Mouse (Mus musculus) liver, adult 2 months (tissue): ENCODE measurements around the gene A530016L24Rik. TPM values are rescaled to one million over a fixed set of nuclear protein-coding genes. Genes with fewer than 3 reads are reported as not detected.

Experiments used
- DNase-seq: peaks from one replicate; pipeline ENCODE4 v3.0.0-alpha.2; 2011; ENCODE audit warnings: low read depth, low spot score; ENCODE audit errors: extremely low read depth
- H3K27ac ChIP-seq: fragments of 200-500 bp; replicated peaks from 2 replicates; pipeline ENCODE4 v1.5.1; 2012; ENCODE audit warnings: low read depth, mild to moderate bottlenecking, control low read depth, inconsistent platforms, low read length; ENCODE audit not compliant: insufficient read depth
- H3K27me3 ChIP-seq: fragments of 200-500 bp; 2 replicates; pipeline ENCODE4 v1.6.1; 2012; ENCODE audit warnings: mild to moderate bottlenecking, moderate library complexity, low read length, inconsistent platforms; ENCODE audit not compliant: control insufficient read depth, insufficient read depth
- H3K36me3 ChIP-seq: fragments of 200-500 bp; 2 replicates; pipeline ENCODE4 v1.6.1; 2012; ENCODE audit warnings: low read length, inconsistent platforms; ENCODE audit not compliant: control insufficient read depth, insufficient read depth
- H3K4me1 ChIP-seq: fragments of 200-500 bp; 2 replicates; pipeline ENCODE4 v1.6.1; 2011; ENCODE audit warnings: low read length; ENCODE audit not compliant: control insufficient read depth, insufficient read depth
- H3K4me3 ChIP-seq: fragments of 200-500 bp; 2 replicates; pipeline ENCODE4 v1.5.1; 2011; ENCODE audit warnings: low read depth, mild to moderate bottlenecking, control low read depth, low read length, moderate library complexity; ENCODE audit not compliant: insufficient read depth
- H3K79me2 ChIP-seq: fragments of 200-500 bp; 2 replicates; pipeline ENCODE4 v1.6.1; 2012; ENCODE audit warnings: inconsistent platforms, mild to moderate bottlenecking, low read length, moderate library complexity; ENCODE audit not compliant: control insufficient read depth, insufficient read depth
- H3K9ac ChIP-seq: fragments of 200-500 bp; 2 replicates; pipeline ENCODE4 v1.6.1; 2012; ENCODE audit warnings: low read depth, mild to moderate bottlenecking, control low read depth, inconsistent platforms, low read length
- CTCF ChIP-seq: fragments of 200-500 bp; IDR thresholded peaks from 2 replicates; pipeline ENCODE4 v1.5.1; 2011; ENCODE audit warnings: low read depth, low read length, control low read depth
- POLR2A ChIP-seq: fragments of 200-500 bp; IDR thresholded peaks from 2 replicates; pipeline ENCODE4 v1.6.1; 2011; ENCODE audit warnings: low read length, control low read depth; ENCODE audit not compliant: insufficient read depth; ENCODE audit errors: extremely low read depth
- WGBS: fragments of 180-500 bp; shearing (Covaris S2); methylation state at CpG from one replicate; pipeline ENCODE4 v1.1.7; 2018; 5-methylcytosine and 5-hydroxymethylcytosine counted together
- polyA plus RNA-seq: library from polyadenylated mRNA; depleted of rRNA; stranded (reverse); fragments of >200 nt; gene quantifications from 2 replicates; pipeline ENCODE4 v1.2.3, GENCODE M21; 2012
- total RNA-seq: library from RNA; depleted of rRNA; stranded (reverse); fragments of >200 nt; gene quantifications from 2 replicates; pipeline ENCODE4 v1.2.3, GENCODE M21; 2014

Gene A530016L24Rik
- total and polyA plus RNA-seq, 2 experiments: 0.07 to 0.09 TPM

GRCm38 (mm10) chr12:112451826-112452225 lies 37.4 kb upstream of the A530016L24Rik start:
- 91% methylated on average over 9 of the region's 9 CpGs for WGBS
- no peaks in the 10 kb centered on the region for H3K36me3 ChIP-seq
- no peaks in the 10 kb centered on the region for H3K4me1 ChIP-seq
- DNase-seq: no peak
- TF ChIP-seq POLR2A: no peak
- TF ChIP-seq CTCF: no peak
- no peak overlapping the region for H3K9ac ChIP-seq
- no peaks in the 10 kb centered on the region for H3K79me2 ChIP-seq
- no peaks in the 10 kb centered on the region for H3K27me3 ChIP-seq
- no peak overlapping the region for H3K4me3 ChIP-seq
- H3K27ac ChIP-seq: no peak overlapping the region

GRCm38 (mm10) chr12:112456144-112456713 lies 33.0 kb upstream of the A530016L24Rik start:
- Histone ChIP-seq H3K9ac (no peak overlapping the region), H3K4me3 (no peak overlapping the region), H3K36me3 (no peaks in the 10 kb centered on the region), H3K4me1 (no peaks in the 10 kb centered on the region), H3K79me2 (no peaks in the 10 kb centered on the region), H3K27me3 (no peaks in the 10 kb centered on the region), H3K27ac (no peak overlapping the region)
- 73% methylated on average over 6 of the region's 6 CpGs for WGBS
- DNase-seq: no peak
- TF ChIP-seq CTCF: no peak
- no peak for TF ChIP-seq POLR2A

GRCm38 (mm10) chr12:112457839-112458238 lies 31.4 kb upstream of the A530016L24Rik start:
- no peak for TF ChIP-seq POLR2A
- TF ChIP-seq CTCF: no peak
- no peak overlapping the region for H3K27ac ChIP-seq
- H3K9ac ChIP-seq: no peak overlapping the region
- no peaks in the 10 kb centered on the region for H3K36me3 ChIP-seq
- H3K4me1 ChIP-seq: no peaks in the 10 kb centered on the region
- H3K4me3 ChIP-seq: no peak overlapping the region
- WGBS: 70% methylated on average over 4 of the region's 4 CpGs
- no peak for DNase-seq
- H3K79me2 ChIP-seq: no peaks in the 10 kb centered on the region
- no peaks in the 10 kb centered on the region for H3K27me3 ChIP-seq

GRCm38 (mm10) chr12:112462423-112462822 lies 26.8 kb upstream of the A530016L24Rik start:
- Histone ChIP-seq H3K36me3 (no peaks in the 10 kb centered on the region), H3K27me3 (no peaks in the 10 kb centered on the region), H3K27ac (no peak overlapping the region), H3K79me2 (no peaks in the 10 kb centered on the region), H3K4me1 (no peaks in the 10 kb centered on the region), H3K4me3 (no peak overlapping the region), H3K9ac (no peak overlapping the region)
- no peak for TF ChIP-seq CTCF
- no peak for TF ChIP-seq POLR2A
- WGBS: 85% methylated on average over 12 of the region's 12 CpGs
- no peak for DNase-seq

GRCm38 (mm10) chr12:112463209-112463608 lies 26.0 kb upstream of the A530016L24Rik start:
- no peaks in the 10 kb centered on the region for H3K4me1 ChIP-seq
- H3K27ac ChIP-seq: no peak overlapping the region
- H3K9ac ChIP-seq: no peak overlapping the region
- H3K27me3 ChIP-seq: no peaks in the 10 kb centered on the region
- no peak overlapping the region for H3K4me3 ChIP-seq
- 75% methylated on average over 4 of the region's 4 CpGs for WGBS
- H3K36me3 ChIP-seq: no peaks in the 10 kb centered on the region
- no peaks in the 10 kb centered on the region for H3K79me2 ChIP-seq
- DNase-seq: no peak
- no peak for TF ChIP-seq POLR2A
- no peak for TF ChIP-seq CTCF

GRCm38 (mm10) chr12:112463750-112464444 lies 25.4 kb upstream of the A530016L24Rik start:
- H3K9ac ChIP-seq: no peak overlapping the region
- no peak overlapping the region for H3K4me3 ChIP-seq
- H3K36me3 ChIP-seq: no peaks in the 10 kb centered on the region
- WGBS: 84% methylated on average over 3 of the region's 3 CpGs
- DNase-seq: no peak
- no peaks in the 10 kb centered on the region for H3K27me3 ChIP-seq
- H3K4me1 ChIP-seq: no peaks in the 10 kb centered on the region
- TF ChIP-seq CTCF: no peak
- no peak overlapping the region for H3K27ac ChIP-seq
- no peaks in the 10 kb centered on the region for H3K79me2 ChIP-seq
